Mouse (Mus musculus) limb, embryonic 14.5 days (tissue): ENCODE results near the gene Spag5. TPM values are rescaled to one million over a fixed set of nuclear protein-coding genes. Genes with fewer than 3 reads are reported as not detected.
A peak's percentile ranks its signal among the peaks of the same experiment; 100 is the strongest.

Experiments
- ATAC-seq: fragments of 200-750 bp; cut with Nextera tagmentation; 2 replicates; pipeline ENCODE4 v1.8.0; 2017; ENCODE audit warnings: low read depth, moderate number of reproducible peaks, moderate TSS enrichment; ENCODE audit not compliant: low FRiP score
- DNase-seq: peaks from one replicate; pipeline ENCODE4 v3.0.0-alpha.2; 2015; ENCODE audit warnings: low spot score
- H3K27ac ChIP-seq: fragments of 300-500 bp; sonication (generic); replicated peaks from 2 replicates; pipeline ENCODE4 v1.5.1; 2014; ENCODE audit warnings: low read depth, mild to moderate bottlenecking, low read length, moderate library complexity, mixed read lengths
- H3K27me3 ChIP-seq: fragments of 300-500 bp; sonication (generic); 2 replicates; pipeline ENCODE4 v1.6.1; 2014; ENCODE audit warnings: low read length, mixed read lengths; ENCODE audit not compliant: control insufficient read depth, insufficient read depth
- H3K36me3 ChIP-seq: fragments of 300-500 bp; sonication (generic); 2 replicates; pipeline ENCODE4 v1.6.1; 2014; ENCODE audit warnings: mild to moderate bottlenecking, low read length, moderate library complexity, mixed read lengths; ENCODE audit not compliant: control insufficient read depth, insufficient read depth
- H3K4me1 ChIP-seq: fragments of 300-500 bp; sonication (generic); 2 replicates; pipeline ENCODE4 v1.6.1; 2014; ENCODE audit warnings: antibody characterized with exemption, low read length, mixed read lengths; ENCODE audit not compliant: control insufficient read depth, insufficient read depth
- H3K4me2 ChIP-seq: fragments of 300-500 bp; sonication (generic); replicated peaks from 2 replicates; pipeline ENCODE4 v1.6.1; 2014; ENCODE audit warnings: low read depth, mild to moderate bottlenecking, low read length, moderate library complexity; ENCODE audit not compliant: severe bottlenecking
- H3K4me3 ChIP-seq: fragments of 300-500 bp; sonication (generic); replicated peaks from 2 replicates; pipeline ENCODE4 v1.5.1; 2014; ENCODE audit warnings: low read length
- H3K9ac ChIP-seq: fragments of 300-500 bp; sonication (generic); 2 replicates; pipeline ENCODE4 v1.6.1; 2014; ENCODE audit warnings: mild to moderate bottlenecking, low read depth, low read length, moderate library complexity; ENCODE audit not compliant: severe bottlenecking
- H3K9me3 ChIP-seq: fragments of 300-500 bp; sonication (generic); 2 replicates; pipeline ENCODE4 v1.6.1; 2016; ENCODE audit warnings: low read length; ENCODE audit not compliant: control insufficient read depth
- POLR2A ChIP-seq: fragments of 200-500 bp; IDR thresholded peaks from 2 replicates; pipeline ENCODE4 v1.8.0; 2012; ENCODE audit warnings: inconsistent platforms, mild to moderate bottlenecking, moderate library complexity, borderline replicate concordance; ENCODE audit not compliant: insufficient read depth, insufficient read length; ENCODE audit errors: extremely low read depth
- WGBS: fragments of 180-500 bp; shearing (Covaris S2); extraction: QIAGEN DNeasy Blood & Tissue Kit; methylation state at CpG from one replicate; pipeline ENCODE4 v1.1.7; 2014; 5-methylcytosine and 5-hydroxymethylcytosine counted together
- polyA plus RNA-seq, 2 experiments: library from polyadenylated mRNA; depleted of rRNA in 1 of 2; stranded (reverse) in 1 of 2; unstranded in 1 of 2; fragments of >200 nt; fragmentation: Nextera tagmentation in 1 of 2; extraction: Ambion mirVana in 1 of 2; gene quantifications; 2 replicates each; pipeline versions ENCODE4 v1.2.1 to v1.2.3; 2012 to 2014

Spag5 gene
- polyA plus RNA-seq, 2 experiments, result 28.7 to 57.3 TPM

- H3K27me3 ChIP-seq, result no peaks in the 10 kb centered on the region
- H3K9ac ChIP-seq, result no peak overlapping the region
- no peak for DNase-seq
- peaks cover 29% of the 10 kb centered on the region for H3K36me3 ChIP-seq
- no peak for TF ChIP-seq POLR2A
- H3K4me1 ChIP-seq, result peaks cover 29% of the 10 kb centered on the region
- no peak overlapping the region for H3K4me2 ChIP-seq
- ATAC-seq, result no peak
- 78% methylated on average over 6 of the region's 6 CpGs for WGBS
- no peak overlapping the region for H3K27ac ChIP-seq
- H3K4me3 ChIP-seq, result no peak overlapping the region
- no peaks in the 10 kb centered on the region for H3K9me3 ChIP-seq
These were observed 45.2 kb downstream of the Spag5 start for GRCm38 (mm10) chr11:78346326-78347069.

- Histone ChIP-seq H3K27ac (no peak overlapping the region), H3K4me1 (peaks cover 29% of the 10 kb centered on the region), H3K9ac (no peak overlapping the region), H3K4me2 (no peak overlapping the region), H3K4me3 (no peak overlapping the region), H3K36me3 (peaks cover 27% of the 10 kb centered on the region), H3K9me3 (no peaks in the 10 kb centered on the region), H3K27me3 (no peaks in the 10 kb centered on the region)
- no peak for ATAC-seq
- no peak for TF ChIP-seq POLR2A
- peak; percentile 77 for DNase-seq
- 92% methylated on average over 10 of the region's 10 CpGs for WGBS
These were observed 45.9 kb downstream of the Spag5 start for GRCm38 (mm10) chr11:78347070-78347754.

GRCm38 (mm10) chr11:78347908-78348307, 46.6 kb downstream of the Spag5 start:
- Histone ChIP-seq H3K9me3 (no peaks in the 10 kb centered on the region), H3K4me3 (no peak overlapping the region), H3K4me1 (peaks cover 26% of the 10 kb centered on the region), H3K36me3 (peaks cover 27% of the 10 kb centered on the region), H3K4me2 (no peak overlapping the region), H3K9ac (no peak overlapping the region), H3K27ac (no peak overlapping the region), H3K27me3 (no peaks in the 10 kb centered on the region)
- WGBS, result 79% methylated on average over 7 of the region's 9 CpGs
- DNase-seq (no peak), ATAC-seq (no peak)
- no peak for TF ChIP-seq POLR2A

GRCm38 (mm10) chr11:78348474-78348873, 47.1 kb downstream of the Spag5 start:
- H3K9ac ChIP-seq, result no peak overlapping the region
- no peak for ATAC-seq
- WGBS, result 67% methylated on average over 7 of the region's 7 CpGs
- no peak for TF ChIP-seq POLR2A
- H3K27me3 ChIP-seq, result no peaks in the 10 kb centered on the region
- H3K9me3 ChIP-seq, result no peaks in the 10 kb centered on the region
- H3K4me2 ChIP-seq, result no peak overlapping the region
- no peak overlapping the region for H3K4me3 ChIP-seq
- no peak for DNase-seq
- H3K36me3 ChIP-seq, result peaks cover 27% of the 10 kb centered on the region
- peaks cover 24% of the 10 kb centered on the region for H3K4me1 ChIP-seq
- no peak overlapping the region for H3K27ac ChIP-seq

GRCm38 (mm10) chr11:78349441-78350358, 48.4 kb downstream of the Spag5 start:
- peaks cover 27% of the 10 kb centered on the region for H3K36me3 ChIP-seq
- DNase-seq, result no peak
- peaks cover 17% of the 10 kb centered on the region for H3K4me1 ChIP-seq
- 80% methylated on average over 4 of the region's 4 CpGs for WGBS
- H3K9me3 ChIP-seq, result no peaks in the 10 kb centered on the region
- no peak overlapping the region for H3K9ac ChIP-seq
- no peaks in the 10 kb centered on the region for H3K27me3 ChIP-seq
- ATAC-seq, result no peak
- H3K27ac ChIP-seq, result no peak overlapping the region
- TF ChIP-seq POLR2A, result no peak
- H3K4me2 ChIP-seq, result no peak overlapping the region
- no peak overlapping the region for H3K4me3 ChIP-seq
